Mouse (Mus musculus): Measurements from ENCODE around the gene Ddx52.
A peak's percentile ranks its signal among the peaks of the same experiment; 100 is the strongest.

The Ddx52 gene

GRCm38 (mm10) chr11:83968205-83968575 is 26.3 kb downstream of the Ddx52 start:
- DNase-seq (ENCODE audit: low spot score), result no peak

GRCm38 (mm10) chr11:83969040-83969439 is 27.2 kb downstream of the Ddx52 start:
- no peak for DNase-seq (ENCODE audit: low spot score)

- DNase-seq (ENCODE audit: low spot score), result peak; percentile 9
Measured at GRCm38 (mm10) chr11:83974561-83975346, 32.9 kb downstream of the Ddx52 start.

GRCm38 (mm10) chr11:83975488-83975887 is 33.6 kb downstream of the Ddx52 start:
- no peak for DNase-seq (ENCODE audit: low spot score)

GRCm38 (mm10) chr11:83976236-83976977 is 34.5 kb downstream of the Ddx52 start:
- DNase-seq (ENCODE audit: low spot score), result no peak

- no peak for DNase-seq (ENCODE audit: low spot score)
Measured at GRCm38 (mm10) chr11:83977810-83978209, 35.9 kb downstream of the Ddx52 start.

GRCm38 (mm10) chr11:83979992-83980391 is 38.1 kb downstream of the Ddx52 start:
- no peak for DNase-seq (ENCODE audit: low spot score)

- DNase-seq (ENCODE audit: low spot score), result no peak
Measured at GRCm38 (mm10) chr11:83981338-83981737, 39.5 kb downstream of the Ddx52 start.

GRCm38 (mm10) chr11:83991701-83992100 is 49.8 kb downstream of the Ddx52 start:
- no peak for DNase-seq (ENCODE audit: low spot score)

- DNase-seq (ENCODE audit: low spot score), result no peak
Measured at GRCm38 (mm10) chr11:83993428-83993827, 51.6 kb downstream of the Ddx52 start.

GRCm38 (mm10) chr11:83994481-83994880 is 52.6 kb downstream of the Ddx52 start:
- DNase-seq (ENCODE audit: low spot score), result no peak

- DNase-seq (ENCODE audit: low spot score), result no peak
Measured at GRCm38 (mm10) chr11:83995535-83995950, 53.7 kb downstream of the Ddx52 start.

GRCm38 (mm10) chr11:83997171-83997868 is 55.5 kb downstream of the Ddx52 start:
- DNase-seq (ENCODE audit: low spot score), result no peak

GRCm38 (mm10) chr11:83998993-83999392 is 57.1 kb downstream of the Ddx52 start:
- DNase-seq (ENCODE audit: low spot score), result no peak

- DNase-seq (ENCODE audit: low spot score), result no peak
Measured at GRCm38 (mm10) chr11:83999411-83999915, 57.6 kb downstream of the Ddx52 start.

GRCm38 (mm10) chr11:84001257-84001656 is 59.4 kb downstream of the Ddx52 start:
- peak; percentile 30 for DNase-seq (ENCODE audit: low spot score)

GRCm38 (mm10) chr11:84003986-84004385 is 62.1 kb downstream of the Ddx52 start:
- no peak for DNase-seq (ENCODE audit: low spot score)

- DNase-seq (ENCODE audit: low spot score), result no peak
Measured at GRCm38 (mm10) chr11:84009001-84009400, 67.1 kb downstream of the Ddx52 start.

GRCm38 (mm10) chr11:84010411-84010810 is 68.5 kb downstream of the Ddx52 start:
- no peak for DNase-seq (ENCODE audit: low spot score)

- peak; percentile 22 for DNase-seq (ENCODE audit: low spot score)
Measured at GRCm38 (mm10) chr11:84011050-84011449, 69.2 kb downstream of the Ddx52 start.

GRCm38 (mm10) chr11:84011576-84011975 is 69.7 kb downstream of the Ddx52 start:
- peak; percentile 21 for DNase-seq (ENCODE audit: low spot score)

Data from embryo, embryonic 10.5 days (tissue).